Mouse (Mus musculus) ES-Bruce4 (cell line): Measurements from ENCODE around the gene Baz2a.

Experiments used
- CTCF ChIP-seq: IDR thresholded peaks from one replicate; pipeline ENCODE4 v1.8.1; 2011; ENCODE audit warnings: low read depth, low read length
- EP300 ChIP-seq: IDR thresholded peaks from 2 replicates; pipeline ENCODE4 v1.6.1; 2011; ENCODE audit warnings: low read depth, low read length; ENCODE audit not compliant: insufficient read depth
- POLR2A ChIP-seq: IDR thresholded peaks from one replicate; pipeline ENCODE4 v1.8.1; 2011; ENCODE audit warnings: low read length; ENCODE audit not compliant: insufficient read depth

DNA sequence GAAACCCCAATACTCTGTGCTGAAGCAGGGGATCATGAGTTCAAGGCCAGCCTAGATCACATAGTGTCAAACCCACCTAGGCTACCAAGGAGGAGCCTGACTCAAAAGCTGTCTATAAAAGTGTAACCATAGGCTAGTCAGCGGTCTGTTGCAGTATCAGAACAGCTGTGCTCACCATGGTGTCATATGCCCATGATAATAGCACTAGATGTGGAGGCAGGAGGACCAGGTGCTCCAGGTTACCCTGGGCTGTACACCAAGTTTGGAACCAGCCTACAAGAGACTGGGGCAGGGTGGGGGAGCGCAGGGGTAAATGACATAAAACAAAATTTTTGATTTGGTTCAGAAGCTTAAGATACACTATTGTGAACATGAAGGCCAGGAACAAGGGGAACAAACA is 41.6 kb upstream of the Baz2a start:
- no peak for TF ChIP-seq CTCF
- no peak for TF ChIP-seq POLR2A
- no peak for TF ChIP-seq EP300
